Mouse (Mus musculus): ENCODE measurements around the gene Hsd17b13. TPM values are rescaled to one million over a fixed set of nuclear protein-coding genes. Genes with fewer than 3 reads are reported as not detected.

Hsd17b13 gene
- polyA plus RNA-seq, 1 experiment, result not detected

GRCm38 (mm10) chr5:103930511-103930910 lies 46.7 kb downstream of the Hsd17b13 start:
- H3K27me3 ChIP-seq (ENCODE audit: control insufficient read depth, insufficient read depth, low read length), result no peaks in the 10 kb centered on the region
- 76% methylated on average over 5 of the region's 5 CpGs for whole genome bisulfite sequencing
- TF ChIP-seq POLR2A (IDR thresholded peaks at IDR 0.05; ENCODE audit: borderline replicate concordance, insufficient read depth, low read length), result no peak
- TF ChIP-seq CTCF (IDR thresholded peaks at IDR 0.05; ENCODE audit: borderline replicate concordance, insufficient read depth, low read depth, low read length), result no peak
- H3K4me1 ChIP-seq (ENCODE audit: control insufficient read depth, insufficient read depth, low read length), result no peaks in the 10 kb centered on the region
- no peak for DNase-seq
- no peak overlapping the region for H3K27ac ChIP-seq (ENCODE audit: insufficient read depth, low read length)
- H3K4me3 ChIP-seq (replicated peaks; ENCODE audit: insufficient read depth, low read depth, low read length), result no peak overlapping the region

DNA sequence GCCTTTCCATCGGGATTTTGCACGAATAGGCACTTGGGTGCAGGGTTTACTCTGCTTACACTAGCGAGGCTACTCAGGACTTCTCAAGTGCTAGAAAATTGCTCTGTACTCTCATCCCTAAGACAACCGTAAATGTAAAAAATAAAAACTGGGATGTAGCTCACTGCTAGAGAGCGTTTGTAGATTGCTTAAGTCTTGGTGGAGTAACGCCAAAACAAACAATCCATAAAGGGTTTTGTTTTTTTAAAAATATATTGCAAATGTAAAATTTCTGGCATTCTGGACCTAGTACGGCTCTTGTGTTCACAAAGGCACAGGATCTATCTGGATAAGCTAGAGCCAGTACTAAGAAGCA lies 49.0 kb downstream of the Hsd17b13 start:
- 74% methylated on average over 7 of the region's 7 CpGs for WGBS
- no peaks in the 10 kb centered on the region for H3K27me3 ChIP-seq (ENCODE audit: control insufficient read depth, insufficient read depth, low read length)
- no peak for TF ChIP-seq POLR2A (IDR thresholded peaks at IDR 0.05; ENCODE audit: borderline replicate concordance, insufficient read depth, low read length)
- TF ChIP-seq CTCF (IDR thresholded peaks at IDR 0.05; ENCODE audit: borderline replicate concordance, insufficient read depth, low read depth, low read length), result no peak
- no peak overlapping the region for H3K27ac ChIP-seq (ENCODE audit: insufficient read depth, low read length)
- no peaks in the 10 kb centered on the region for H3K4me1 ChIP-seq (ENCODE audit: control insufficient read depth, insufficient read depth, low read length)
- H3K4me3 ChIP-seq (replicated peaks; ENCODE audit: insufficient read depth, low read depth, low read length), result no peak overlapping the region
- DNase-seq, result no peak

DNA sequence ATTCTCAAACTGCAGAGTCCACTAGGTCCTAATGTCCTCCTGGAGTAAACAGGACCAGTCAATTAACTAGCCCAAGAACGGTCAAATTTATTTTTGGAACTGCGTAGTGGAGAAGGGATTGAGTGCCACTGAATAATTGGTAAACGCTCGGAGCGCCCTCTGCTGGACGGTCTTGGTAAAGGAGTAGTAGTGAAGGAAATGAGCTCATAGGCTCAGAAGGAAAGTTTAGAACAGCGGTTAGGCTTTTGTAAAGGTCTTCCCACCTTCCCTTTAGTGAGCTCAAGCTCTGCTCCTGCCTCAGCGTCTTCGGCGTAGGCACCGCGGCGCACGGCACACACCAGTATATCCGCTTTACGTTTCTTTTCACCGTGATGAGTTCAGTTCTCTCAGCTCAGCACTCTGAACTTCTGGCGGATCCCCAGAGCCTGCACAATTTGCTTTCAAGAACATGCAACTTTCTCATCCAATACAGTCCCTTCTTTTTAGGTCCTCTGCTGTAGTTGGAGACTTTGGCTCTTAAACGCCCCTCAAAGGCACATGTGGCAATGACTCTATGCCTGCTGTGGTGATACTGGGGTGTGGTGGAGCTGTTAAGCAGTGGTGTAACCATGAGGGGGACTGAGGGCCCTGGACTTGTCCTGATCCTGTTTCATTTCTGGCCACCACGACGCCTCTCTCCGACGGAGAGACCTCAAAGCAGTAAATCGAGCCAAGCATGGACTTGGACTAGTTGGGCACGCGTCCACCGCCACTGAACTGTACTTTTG lies 49.6 kb downstream of the Hsd17b13 start:
- no peak overlapping the region for H3K27ac ChIP-seq (ENCODE audit: insufficient read depth, low read length)
- WGBS, result 18% methylated on average over 27 of the region's 27 CpGs
- TF ChIP-seq CTCF (IDR thresholded peaks at IDR 0.05; ENCODE audit: borderline replicate concordance, insufficient read depth, low read depth, low read length) (peak; percentile 80), POLR2A (IDR thresholded peaks at IDR 0.05; ENCODE audit: borderline replicate concordance, insufficient read depth, low read length) (no peak)
- no peaks in the 10 kb centered on the region for H3K4me1 ChIP-seq (ENCODE audit: control insufficient read depth, insufficient read depth, low read length)
- H3K27me3 ChIP-seq (ENCODE audit: control insufficient read depth, insufficient read depth, low read length), result no peaks in the 10 kb centered on the region
- no peak overlapping the region for H3K4me3 ChIP-seq (replicated peaks; ENCODE audit: insufficient read depth, low read depth, low read length)
- peak; percentile 70 to 87 for DNase-seq

DNA sequence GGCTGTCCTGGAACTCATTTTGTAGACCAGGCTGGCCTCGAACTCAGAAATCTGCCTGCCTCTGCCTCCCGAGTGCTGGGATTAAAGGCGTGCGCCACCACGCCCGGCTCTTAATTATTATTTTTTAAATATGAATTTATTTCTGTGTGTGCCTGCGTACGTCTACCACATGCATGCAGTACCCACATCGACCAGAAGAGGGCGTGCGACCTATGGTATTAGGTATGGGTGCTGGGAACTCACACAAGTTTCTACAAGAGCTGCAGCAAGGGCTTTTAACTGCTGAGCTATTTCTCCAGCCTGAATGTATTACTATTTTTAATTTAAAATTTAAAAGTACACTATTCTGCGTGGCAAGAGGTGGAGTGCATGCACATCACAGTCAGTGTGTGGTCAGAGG lies 50.8 kb downstream of the Hsd17b13 start:
- Histone ChIP-seq H3K27ac (ENCODE audit: insufficient read depth, low read length) (no peak overlapping the region), H3K27me3 (ENCODE audit: control insufficient read depth, insufficient read depth, low read length) (no peaks in the 10 kb centered on the region), H3K4me3 (replicated peaks; ENCODE audit: insufficient read depth, low read depth, low read length) (no peak overlapping the region), H3K4me1 (ENCODE audit: control insufficient read depth, insufficient read depth, low read length) (no peaks in the 10 kb centered on the region)
- TF ChIP-seq CTCF (IDR thresholded peaks at IDR 0.05; ENCODE audit: borderline replicate concordance, insufficient read depth, low read depth, low read length), result peak; percentile 47; the same call in 1 of the 2 replicates
- TF ChIP-seq POLR2A (IDR thresholded peaks at IDR 0.05; ENCODE audit: borderline replicate concordance, insufficient read depth, low read length), result no peak
- DNase-seq, result peak in 1 of 2 experiments; percentile 16
- WGBS, result 75% methylated on average over 12 of the region's 12 CpGs

DNA sequence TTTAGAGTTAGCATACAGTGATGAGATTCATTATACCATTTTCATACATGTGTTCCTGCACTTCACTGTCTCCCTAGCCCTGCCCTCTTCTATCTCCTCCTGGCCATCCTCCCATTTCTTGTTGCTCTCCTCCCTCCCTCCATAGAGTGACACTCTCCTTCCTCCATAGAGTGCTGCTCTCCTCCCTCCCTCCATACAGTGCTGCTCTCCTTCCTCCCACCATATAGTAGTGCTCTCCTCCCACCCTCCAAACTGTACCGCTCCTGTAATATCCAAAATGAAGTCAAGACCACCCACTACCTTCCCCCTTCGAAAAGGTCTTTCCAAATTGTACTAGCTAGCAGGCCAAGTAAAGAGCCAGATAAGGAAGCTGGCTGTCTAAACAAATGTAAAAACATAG lies 53.5 kb downstream of the Hsd17b13 start:
- no peak for DNase-seq
- 91% methylated on average over 2 of the region's 2 CpGs for WGBS
- H3K4me1 ChIP-seq (ENCODE audit: control insufficient read depth, insufficient read depth, low read length), result no peaks in the 10 kb centered on the region
- H3K4me3 ChIP-seq (replicated peaks; ENCODE audit: insufficient read depth, low read depth, low read length), result no peak overlapping the region
- no peak overlapping the region for H3K27ac ChIP-seq (ENCODE audit: insufficient read depth, low read length)
- TF ChIP-seq CTCF (IDR thresholded peaks at IDR 0.05; ENCODE audit: borderline replicate concordance, insufficient read depth, low read depth, low read length), result no peak
- no peak for TF ChIP-seq POLR2A (IDR thresholded peaks at IDR 0.05; ENCODE audit: borderline replicate concordance, insufficient read depth, low read length)
- no peaks in the 10 kb centered on the region for H3K27me3 ChIP-seq (ENCODE audit: control insufficient read depth, insufficient read depth, low read length)

DNA sequence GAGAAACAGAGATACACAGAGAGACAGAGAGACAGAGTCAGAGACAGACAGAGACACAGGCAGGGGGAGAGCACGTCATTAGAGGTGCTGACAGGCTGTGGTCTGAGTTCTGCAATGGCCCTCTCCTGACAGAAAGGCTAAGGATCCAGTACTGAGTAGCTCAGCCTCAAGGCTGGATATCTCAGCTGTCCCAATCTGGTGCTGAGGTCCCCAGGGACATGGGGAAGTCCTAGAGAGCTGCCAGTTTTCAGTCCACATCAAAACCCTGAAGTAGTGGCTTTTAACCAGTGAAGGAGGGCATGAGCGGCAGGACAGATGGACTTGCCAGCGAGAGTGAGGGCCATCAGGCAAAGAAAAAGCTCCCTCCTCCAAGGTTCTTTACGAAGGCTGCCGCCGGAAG lies 54.1 kb downstream of the Hsd17b13 start:
- Histone ChIP-seq H3K4me3 (replicated peaks; ENCODE audit: insufficient read depth, low read depth, low read length) (no peak overlapping the region), H3K27ac (ENCODE audit: insufficient read depth, low read length) (no peak overlapping the region), H3K27me3 (ENCODE audit: control insufficient read depth, insufficient read depth, low read length) (no peaks in the 10 kb centered on the region), H3K4me1 (ENCODE audit: control insufficient read depth, insufficient read depth, low read length) (no peaks in the 10 kb centered on the region)
- TF ChIP-seq CTCF (IDR thresholded peaks at IDR 0.05; ENCODE audit: borderline replicate concordance, insufficient read depth, low read depth, low read length) (no peak), POLR2A (IDR thresholded peaks at IDR 0.05; ENCODE audit: borderline replicate concordance, insufficient read depth, low read length) (no peak)
- DNase-seq, result no peak
- WGBS, result 73% methylated on average over 6 of the region's 6 CpGs

DNA sequence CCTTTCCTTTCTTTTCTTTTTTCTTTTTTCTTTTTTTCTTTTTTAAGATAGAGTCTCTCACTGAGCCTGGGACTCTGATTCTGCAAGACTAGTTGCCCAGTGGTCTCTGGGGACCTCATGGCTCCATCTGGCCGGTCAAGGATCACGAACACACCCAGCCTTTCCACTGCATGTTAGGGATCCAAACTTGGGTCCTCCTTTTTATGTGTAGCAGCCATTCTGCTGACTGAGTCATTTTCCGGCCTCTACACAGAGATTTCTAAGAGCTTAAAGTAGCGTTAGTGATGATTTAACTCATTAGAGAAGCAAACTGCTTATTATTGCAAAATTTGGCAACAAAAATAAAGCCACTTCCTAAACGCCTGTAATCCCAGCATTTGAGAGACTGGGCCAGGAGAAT lies 54.8 kb downstream of the Hsd17b13 start:
- Histone ChIP-seq H3K4me3 (replicated peaks; ENCODE audit: insufficient read depth, low read depth, low read length) (no peak overlapping the region), H3K27me3 (ENCODE audit: control insufficient read depth, insufficient read depth, low read length) (no peaks in the 10 kb centered on the region), H3K27ac (ENCODE audit: insufficient read depth, low read length) (no peak overlapping the region), H3K4me1 (ENCODE audit: control insufficient read depth, insufficient read depth, low read length) (no peaks in the 10 kb centered on the region)
- 64% methylated on average over 5 of the region's 5 CpGs for WGBS
- DNase-seq, result no peak
- TF ChIP-seq CTCF (IDR thresholded peaks at IDR 0.05; ENCODE audit: borderline replicate concordance, insufficient read depth, low read depth, low read length), result no peak
- no peak for TF ChIP-seq POLR2A (IDR thresholded peaks at IDR 0.05; ENCODE audit: borderline replicate concordance, insufficient read depth, low read length)

- DNase-seq, result no peak
Observed at GRCm38 (mm10) chr5:103919497-103919896, 57.7 kb downstream of the Hsd17b13 start.

More at GRCm38 (mm10) chr5:103919497-103919896, 57.7 kb downstream of the Hsd17b13 start:
- 93% methylated on average over 4 of the region's 4 CpGs for WGBS
- Histone ChIP-seq H3K4me1 (ENCODE audit: control insufficient read depth, insufficient read depth, low read length) (no peaks in the 10 kb centered on the region), H3K4me3 (replicated peaks; ENCODE audit: insufficient read depth, low read depth, low read length) (no peak overlapping the region), H3K27me3 (ENCODE audit: control insufficient read depth, insufficient read depth, low read length) (no peaks in the 10 kb centered on the region), H3K27ac (ENCODE audit: insufficient read depth, low read length) (no peak overlapping the region)
- no peak for TF ChIP-seq POLR2A (IDR thresholded peaks at IDR 0.05; ENCODE audit: borderline replicate concordance, insufficient read depth, low read length)
- no peak for TF ChIP-seq CTCF (IDR thresholded peaks at IDR 0.05; ENCODE audit: borderline replicate concordance, insufficient read depth, low read depth, low read length)

All from cerebellum, adult 2 months (tissue).